Comparison of ENCODE assay signal across 7 mouse cellular contexts in genomic region chr11:101138536-101139181, GRCm38 (mm10). TPM values are rescaled to one million over a fixed set of nuclear protein-coding genes. Genes with fewer than 3 reads are reported as not detected.
DNase-seq lines count a peak whose midpoint lies in the region; ATAC-seq and TF ChIP-seq lines count a peak whose summit lies in the region.

No protein-coding gene starts in this region.

- H3K27me3 ChIP-seq in Patski, result no peaks in the 10 kb centered on the region
- H3K27me3 ChIP-seq in hindbrain, embryonic 10.5 days (ENCODE audit: insufficient read depth, poor library complexity, severe bottlenecking), result peaks cover 33% of the 10 kb centered on the region
- H3K27me3 ChIP-seq in limb, embryonic 13.5 days, result peaks cover 19% of the 10 kb centered on the region

- POLR2A ChIA-PET in Patski (lab: Charles Lee), result interaction anchor here (1.2 kb wide), 1 partner anchor 35 kb away, joined by 3 read pairs; no protein-coding TSS in a partner anchor

- H3K9me3 ChIP-seq in hindbrain, embryonic 10.5 days, result no peaks in the 10 kb centered on the region
- H3K9me3 ChIP-seq in limb, embryonic 13.5 days, result no peaks in the 10 kb centered on the region

- no peak overlapping the region for H3K9ac ChIP-seq in limb, embryonic 13.5 days

- H3K4me2 ChIP-seq in limb, embryonic 13.5 days (replicated peaks), result peak overlapping the region; percentile 44

- H3K4me1 ChIP-seq in hindbrain, embryonic 10.5 days (replicated peaks), result peaks cover 22% of the 10 kb centered on the region
- peaks cover 23% of the 10 kb centered on the region for H3K4me1 ChIP-seq in limb, embryonic 13.5 days

- in situ Hi-C loops in Patski (cut with MboI; ENCODE audit: low pct_unique_long_range_greater_than_20kb), result no loop called here

- ATAC-seq in Patski, result peak; percentile 34
- 0 out of 2 replicates have a peak, but pooled peaks have one; percentile 39 for ATAC-seq in common myeloid progenitor, adult 5-6 weeks (replicated peaks; ENCODE audit: low read depth, poor library complexity, severe bottlenecking)
- peak; percentile 36; the same call in 1 of the 2 replicates for ATAC-seq in limb, embryonic 13.5 days (ENCODE audit: low FRiP score, low read depth)

- 32% methylated on average over 15 of the region's 15 CpGs for WGBS in hindbrain, embryonic 10.5 days
- 16% methylated on average over 15 of the region's 15 CpGs for WGBS in limb, embryonic 13.5 days

- H3K36me3 ChIP-seq in hindbrain, embryonic 10.5 days, result no peaks in the 10 kb centered on the region
- no peaks in the 10 kb centered on the region for H3K36me3 ChIP-seq in limb, embryonic 13.5 days

- peak overlapping the region; percentile 72 for H3K27ac ChIP-seq in hindbrain, embryonic 10.5 days
- H3K27ac ChIP-seq in limb, embryonic 13.5 days, result no peak overlapping the region

- no peak for TF ChIP-seq CTCF in Patski (IDR thresholded peaks at IDR 0.05)

- CTCF ChIA-PET in Patski (lab: Charles Lee), result interaction anchor here (1.2 kb wide), 1 partner anchor 8 kb away, joined by 3 read pairs; no protein-coding TSS in a partner anchor

- DNase-seq in Patski (ENCODE audit: low read depth, low spot score), result no peak
- peak; percentile 57 for DNase-seq in hindbrain, embryonic 10.5 days (ENCODE audit: low spot score)
- DNase-seq in retina, embryonic 14.5 days (ENCODE audit: low spot score), result peak; percentile 89
- DNase-seq in left cerebral cortex, adult 8-10 months (ENCODE audit: low spot score in 2 of 2), result no peak
- DNase-seq in ovary, postnatal 14 days (ENCODE audit: low spot score), result no peak

- peak overlapping the region; percentile 35 for H3K4me3 ChIP-seq in hindbrain, embryonic 10.5 days
- H3K4me3 ChIP-seq in limb, embryonic 13.5 days, result peak overlapping the region; percentile 5; the same call in 1 of the 2 replicates

RNA-seq across cellular contexts. Expression of gene Tubg2, which starts 17.0 kb away (rescaled TPM):
- 3.5 TPM for polyA plus RNA-seq in Patski (2021)
- not detected in 2 replicates for total RNA-seq in common myeloid progenitor, adult 5-6 weeks (2017)
- 2.8 and 4.8 TPM in 2 replicates for polyA plus RNA-seq in hindbrain, embryonic 10.5 days (2016; fragmentation: Nextera tagmentation; extraction: Ambion mirVana)
- polyA plus RNA-seq in limb, embryonic 13.5 days (2015; fragmentation: Nextera tagmentation; extraction: Ambion mirVana), result 7.3 and 7.4 TPM in 2 replicates
- 10 to 100 TPM; 53.1 to 58.8 (median 56.7) TPM for total RNA-seq in left cerebral cortex, adult 8-10 months (2022)

RNA-seq across cellular contexts. Expression of gene Tubg1, which starts 18.9 kb away (rescaled TPM):
- polyA plus RNA-seq in Patski (2021), result 70.2 TPM
- total RNA-seq in common myeloid progenitor, adult 5-6 weeks (2017), result 32.5 and 37.8 TPM in 2 replicates
- 136 and 141 TPM in 2 replicates for polyA plus RNA-seq in hindbrain, embryonic 10.5 days (2016; fragmentation: Nextera tagmentation; extraction: Ambion mirVana)
- polyA plus RNA-seq in limb, embryonic 13.5 days (2015; fragmentation: Nextera tagmentation; extraction: Ambion mirVana), result 70.5 and 71.1 TPM in 2 replicates
- total RNA-seq in left cerebral cortex, adult 8-10 months (2022), result 10 to 100 TPM; 47.1 to 49.2 (median 47.9) TPM

RNA-seq across cellular contexts. Expression of gene Retreg3, which starts 19.0 kb away (rescaled TPM):
- polyA plus RNA-seq in Patski (2021), result 72.2 TPM
- total RNA-seq in common myeloid progenitor, adult 5-6 weeks (2017), result 21.7 and 32.1 TPM in 2 replicates
- polyA plus RNA-seq in hindbrain, embryonic 10.5 days (2016; fragmentation: Nextera tagmentation; extraction: Ambion mirVana), result 17.8 and 21.2 TPM in 2 replicates
- 18.7 and 20.3 TPM in 2 replicates for polyA plus RNA-seq in limb, embryonic 13.5 days (2015; fragmentation: Nextera tagmentation; extraction: Ambion mirVana)
- 10 to 100 TPM; 50.1 to 52.2 (median 50.9) TPM for total RNA-seq in left cerebral cortex, adult 8-10 months (2022)

RNA-seq across cellular contexts. Expression of gene Cntnap1, which starts 31.7 kb away (rescaled TPM):
- 10.8 TPM for polyA plus RNA-seq in Patski (2021)
- 0.05 TPM in 2 replicates for total RNA-seq in common myeloid progenitor, adult 5-6 weeks (2017)
- polyA plus RNA-seq in hindbrain, embryonic 10.5 days (2016; fragmentation: Nextera tagmentation; extraction: Ambion mirVana), result 0.29 and 0.71 TPM in 2 replicates
- polyA plus RNA-seq in limb, embryonic 13.5 days (2015; fragmentation: Nextera tagmentation; extraction: Ambion mirVana), result 0.27 and 0.46 TPM in 2 replicates
- 100 to 1,000 TPM; 173 to 184 (median 176) TPM for total RNA-seq in left cerebral cortex, adult 8-10 months (2022)

RNA-seq across cellular contexts. Expression of gene Plekhh3, which starts 32.5 kb away (rescaled TPM):
- 33.3 TPM for polyA plus RNA-seq in Patski (2021)
- 0.15 and 0.32 TPM in 2 replicates for total RNA-seq in common myeloid progenitor, adult 5-6 weeks (2017)
- 5.8 and 11.8 TPM in 2 replicates for polyA plus RNA-seq in hindbrain, embryonic 10.5 days (2016; fragmentation: Nextera tagmentation; extraction: Ambion mirVana)
- 6.6 and 7.3 TPM in 2 replicates for polyA plus RNA-seq in limb, embryonic 13.5 days (2015; fragmentation: Nextera tagmentation; extraction: Ambion mirVana)
- 10 to 100 TPM; 13.5 to 15.9 (median 15.3) TPM for total RNA-seq in left cerebral cortex, adult 8-10 months (2022)

Comparison
In these comparisons a context has a peak if more than half of its experiments do, and no peak if none do; other contexts are left out.
1. DNase-seq: peak in hindbrain, embryonic 10.5 days (single experiment) and retina, embryonic 14.5 days (single experiment); none in Patski (single experiment), left cerebral cortex, adult 8-10 months (0 of 2) and ovary, postnatal 14 days (single experiment).
2. Peak in every context shown above with its lines, with median percentiles within 50 percentile points of each other: ATAC-seq.